Mouse (Mus musculus): ENCODE data around the gene Eif5a.
"Not testable (repeated sequence)": the region's sequence is repeated elsewhere in the genome, so short reads cannot be mapped to it uniquely, and the experiment has no call there.

Gene Eif5a

GRCm38 (mm10) chr11:69920266-69921031 is 1.3 kb downstream of the Eif5a start:
- DNase-seq, result no peak

- DNase-seq, result no peak
These were observed 2.0 kb downstream of the Eif5a start for GRCm38 (mm10) chr11:69919661-69920265.

- no peak for DNase-seq
These were observed 2.7 kb downstream of the Eif5a start for GRCm38 (mm10) chr11:69919053-69919452.

- DNase-seq, result no peak
These were observed 3.6 kb downstream of the Eif5a start for GRCm38 (mm10) chr11:69918118-69918517.

- DNase-seq, result no peak
These were observed 4.3 kb downstream of the Eif5a start for GRCm38 (mm10) chr11:69917379-69917948.

GRCm38 (mm10) chr11:69916652-69917378 is 4.9 kb downstream of the Eif5a start:
- DNase-seq, result not testable (repeated sequence)

GRCm38 (mm10) chr11:69915667-69916627 is 5.8 kb downstream of the Eif5a start:
- no peak for DNase-seq

- DNase-seq, result no peak
These were observed 6.8 kb downstream of the Eif5a start for GRCm38 (mm10) chr11:69914917-69915430.

GRCm38 (mm10) chr11:69914372-69914764 is 7.4 kb downstream of the Eif5a start:
- DNase-seq, result no peak

- peak; percentile 89 for DNase-seq
These were observed 8.0 kb downstream of the Eif5a start, which contains the start of gene Gps2 for GRCm38 (mm10) chr11:69913554-69914371. Gene Gps2, plus strand, starts transcription at chr11:69913888.

GRCm38 (mm10) chr11:69912716-69913530 is 8.8 kb downstream of the Eif5a start:
- no peak for DNase-seq

- DNase-seq, result no peak
These were observed 10.1 kb downstream of the Eif5a start for GRCm38 (mm10) chr11:69911701-69912100.

- no peak for DNase-seq
These were observed 10.8 kb downstream of the Eif5a start for GRCm38 (mm10) chr11:69910781-69911560.

- DNase-seq, result no peak
These were observed 11.6 kb downstream of the Eif5a start for GRCm38 (mm10) chr11:69910177-69910576.

GRCm38 (mm10) chr11:69909174-69909573 is 12.6 kb downstream of the Eif5a start:
- DNase-seq, result no peak

GRCm38 (mm10) chr11:69908645-69909044 is 13.1 kb downstream of the Eif5a start:
- DNase-seq, result no peak

GRCm38 (mm10) chr11:69904311-69904710 is 17.4 kb downstream of the Eif5a start:
- no peak for DNase-seq

GRCm38 (mm10) chr11:69902972-69903371 is 18.8 kb downstream of the Eif5a start:
- DNase-seq, result no peak

GRCm38 (mm10) chr11:69901993-69902392 is 19.8 kb downstream of the Eif5a start:
- no peak for DNase-seq

Measured in cerebellum, adult 8-10 months (tissue).